Mouse (Mus musculus) spleen, adult 18-20 months (tissue): ENCODE measurements around the gene Grin2a.

Experiments
- DNase-seq, 2 experiments: peaks; one replicate each; pipeline ENCODE4 v3.0.0; 2022; ENCODE audit warnings: mixed read lengths in 2 of 2

The Grin2a gene

DNA sequence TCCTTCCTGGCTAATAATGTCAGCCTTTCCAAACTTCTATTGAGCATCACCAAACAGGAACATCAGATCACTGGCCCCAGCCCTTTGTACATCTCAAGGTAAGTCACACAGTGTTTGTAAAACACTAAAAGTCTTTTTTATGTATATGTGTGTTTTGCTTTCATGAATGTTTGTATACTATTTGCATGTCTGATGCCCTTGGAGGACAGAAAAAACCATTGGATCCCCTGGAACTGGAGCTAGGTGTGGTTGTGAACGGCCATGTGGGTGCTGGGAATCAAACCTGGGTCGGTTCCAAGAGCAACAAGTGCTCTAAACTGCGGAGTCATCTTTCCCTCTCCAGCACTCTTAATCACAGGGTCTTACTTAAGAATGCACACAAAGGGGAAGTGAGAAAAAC lies 245.7 kb downstream of the Grin2a start:
- no peak for DNase-seq

DNA sequence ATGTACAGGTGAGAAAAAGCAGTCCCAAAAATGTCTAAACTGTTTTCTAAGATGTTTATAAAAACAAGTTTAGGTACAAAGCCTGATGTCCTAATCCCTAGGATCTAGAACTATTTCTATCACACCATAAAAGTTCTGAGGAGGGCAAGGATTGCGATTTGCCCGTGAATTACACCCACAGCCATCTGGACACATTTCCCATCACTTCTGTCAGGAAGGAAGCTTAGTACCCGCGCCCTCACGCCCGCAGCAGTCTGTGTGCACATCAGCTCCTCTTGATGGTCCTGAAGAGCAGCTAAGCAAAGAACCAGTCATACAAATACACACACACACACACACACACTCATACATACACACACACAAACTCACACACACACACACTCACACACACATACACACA lies 252.9 kb downstream of the Grin2a start:
- DNase-seq, result no peak

DNA sequence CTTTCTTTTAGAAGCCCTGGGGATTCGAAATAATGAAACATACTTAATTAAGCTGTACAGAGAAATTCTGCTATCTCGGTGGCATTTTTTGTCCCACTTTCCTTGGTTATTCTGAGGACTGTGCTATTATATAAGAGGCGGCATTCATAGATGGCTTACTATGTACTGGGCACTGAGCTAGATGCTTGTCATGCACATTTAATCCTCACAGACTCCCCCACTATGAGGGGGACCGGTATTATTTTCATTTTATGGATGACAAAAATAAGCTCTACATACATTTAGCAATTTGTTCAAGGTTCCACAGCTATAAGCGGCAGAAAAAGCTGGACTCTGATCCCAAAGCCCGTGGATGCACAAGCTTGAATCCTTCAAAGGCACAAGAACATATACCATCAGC lies 256.7 kb downstream of the Grin2a start:
- DNase-seq, result no peak

DNA sequence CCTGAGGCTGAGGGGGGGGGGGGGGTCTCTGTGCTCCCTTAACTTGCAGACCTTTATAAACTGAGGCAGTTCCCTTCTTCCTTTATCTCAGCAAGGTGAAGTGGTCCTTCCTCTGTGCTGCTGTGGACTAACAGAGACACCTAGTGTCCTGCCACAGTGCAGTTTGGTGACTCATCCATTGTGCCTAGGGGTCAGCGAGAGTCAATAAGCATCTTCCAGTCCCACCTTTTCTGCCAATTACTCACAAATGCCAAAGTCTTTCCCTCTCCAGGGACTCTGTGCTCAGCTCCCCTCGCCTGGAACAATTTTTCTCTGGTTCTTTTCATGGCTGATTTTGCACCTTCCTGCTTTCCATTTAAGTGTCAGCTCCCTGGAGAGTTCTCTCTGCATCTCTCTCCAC lies 258.2 kb downstream of the Grin2a start:
- DNase-seq, result no peak

DNA sequence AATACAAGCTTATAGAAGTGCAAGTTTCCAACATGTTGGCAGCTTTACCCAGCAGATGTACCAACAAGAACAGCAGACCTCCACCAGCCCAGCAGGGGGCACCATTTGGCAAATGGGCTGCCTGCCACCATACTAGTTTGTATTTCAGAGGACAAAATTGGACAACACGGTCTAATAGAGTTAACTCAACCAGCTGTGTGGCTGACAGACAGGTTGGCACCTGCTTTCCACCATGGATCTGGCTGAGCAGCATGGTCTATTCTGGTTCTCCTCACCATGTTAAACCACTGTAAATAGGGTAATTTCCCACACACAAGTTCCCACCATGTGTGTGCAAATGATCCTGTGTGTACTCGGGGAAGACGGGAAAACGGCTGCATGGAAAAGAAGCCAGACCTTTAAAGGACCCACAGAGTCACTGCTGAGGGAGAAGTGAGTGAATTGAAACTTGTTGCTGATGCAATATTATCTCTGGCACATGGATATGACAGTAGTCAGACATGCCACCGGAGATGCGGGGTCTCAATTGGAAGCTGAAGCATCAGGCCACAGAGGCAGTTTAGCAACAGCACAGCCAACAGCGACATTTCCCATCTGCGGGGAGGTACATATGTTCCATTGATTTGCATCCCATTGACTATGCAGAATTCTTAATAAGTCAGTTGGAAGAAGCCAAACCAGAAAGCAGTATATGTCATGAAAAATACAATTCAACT lies 259.8 kb downstream of the Grin2a start:
- no peak for DNase-seq

DNA sequence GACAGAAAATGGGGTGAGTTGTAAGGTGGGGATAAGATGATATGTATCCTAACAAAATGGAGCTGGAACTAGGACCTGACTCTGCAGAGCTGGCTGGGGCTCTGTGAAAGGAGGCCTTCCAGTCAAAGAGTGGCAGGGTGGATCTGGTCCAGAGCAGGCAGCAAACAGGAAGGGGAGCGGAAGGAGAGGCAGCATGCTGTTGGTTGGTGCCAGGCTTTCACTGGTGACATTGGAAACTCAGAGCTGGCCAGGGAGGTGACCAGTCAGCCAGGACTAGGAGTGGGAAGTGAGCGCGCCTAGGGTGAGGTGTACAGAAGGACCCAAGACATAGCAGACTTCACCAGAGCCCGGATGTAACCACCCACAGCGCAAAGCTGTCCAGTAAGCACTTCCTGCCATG lies 267.8 kb downstream of the Grin2a start:
- no peak for DNase-seq

DNA sequence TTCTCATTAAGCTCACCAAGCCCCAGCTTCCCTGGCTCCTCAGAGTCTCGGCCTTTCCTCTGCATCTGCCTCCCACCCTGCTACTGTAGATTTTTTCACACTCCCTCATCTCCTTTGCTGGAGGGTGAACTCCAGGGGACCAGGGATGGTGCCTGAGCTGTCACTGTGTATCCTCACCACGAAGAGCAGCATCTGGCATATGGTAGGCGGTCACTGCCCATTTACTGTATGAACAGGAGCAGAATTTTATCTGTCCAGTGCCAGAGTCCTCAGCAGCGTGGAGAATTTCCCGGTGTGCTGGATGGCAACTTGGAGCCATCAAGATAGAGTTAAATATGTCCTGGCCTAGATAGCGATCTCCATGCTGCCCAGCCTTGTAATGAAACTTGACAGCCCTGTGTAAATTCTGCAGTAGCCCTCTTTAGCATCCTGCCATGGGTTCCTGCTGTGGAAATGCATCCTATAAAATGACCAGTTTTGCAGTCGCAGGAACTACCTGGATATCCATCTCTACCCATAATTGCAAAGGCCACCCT lies 269.7 kb downstream of the Grin2a start:
- no peak for DNase-seq

DNA sequence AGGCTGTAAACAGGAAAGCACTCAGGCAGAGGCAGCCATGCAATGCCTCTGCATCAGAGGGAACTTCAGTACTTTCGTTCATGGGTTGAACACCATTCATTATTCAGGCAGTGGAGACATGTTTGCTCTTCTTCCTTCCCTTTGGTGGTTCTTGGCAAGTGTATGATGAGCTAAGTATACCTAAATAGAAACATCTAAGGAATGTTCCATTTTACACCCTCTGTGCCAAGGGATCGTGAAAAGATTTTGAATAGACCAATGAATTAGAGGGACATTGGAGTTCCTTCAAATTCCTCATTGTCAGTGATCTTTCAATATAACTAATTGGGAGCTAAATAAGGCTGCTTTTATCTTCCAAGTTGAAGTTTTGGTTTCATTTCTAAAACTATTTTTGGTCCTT lies 284.0 kb downstream of the Grin2a start:
- DNase-seq, result no peak

DNA sequence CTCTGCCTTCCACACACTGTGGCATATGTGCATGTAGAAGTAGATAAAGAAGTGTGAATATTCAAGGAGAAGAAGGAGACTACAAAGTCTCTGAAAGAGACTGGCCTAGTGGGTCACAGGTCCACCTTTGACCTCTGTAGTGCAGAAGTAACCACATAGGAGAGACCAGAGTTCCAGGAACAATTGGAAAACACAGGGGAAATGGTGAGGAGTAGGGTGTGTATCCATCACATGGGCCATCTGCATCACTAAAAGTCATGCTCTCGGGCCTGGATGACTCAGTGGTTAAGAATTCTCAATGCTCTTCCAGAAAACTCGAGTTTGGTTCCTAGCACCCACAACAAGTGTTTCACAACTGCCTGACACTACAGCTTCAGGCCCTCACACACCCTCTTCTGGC lies 285.4 kb downstream of the Grin2a start:
- DNase-seq, result no peak

DNA sequence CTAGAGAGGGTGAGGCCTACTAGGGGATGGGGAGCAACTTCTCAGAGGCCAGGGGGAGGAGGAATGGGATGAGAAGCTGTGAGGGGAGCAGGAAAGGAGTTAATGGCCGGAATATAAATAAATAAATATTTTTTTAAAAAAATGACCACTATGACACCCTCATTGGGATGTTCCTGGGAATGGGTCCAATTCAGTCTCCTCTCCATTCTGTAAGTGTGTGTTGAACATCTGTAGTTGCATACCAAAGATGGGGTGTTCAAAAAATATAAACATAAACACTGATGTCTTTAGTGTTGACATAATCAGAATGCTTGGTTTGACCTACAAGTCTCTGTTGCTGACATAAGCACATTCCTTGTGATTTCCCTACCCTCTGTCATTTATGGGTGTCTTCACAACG lies 298.2 kb downstream of the Grin2a start:
- DNase-seq, result no peak

DNA sequence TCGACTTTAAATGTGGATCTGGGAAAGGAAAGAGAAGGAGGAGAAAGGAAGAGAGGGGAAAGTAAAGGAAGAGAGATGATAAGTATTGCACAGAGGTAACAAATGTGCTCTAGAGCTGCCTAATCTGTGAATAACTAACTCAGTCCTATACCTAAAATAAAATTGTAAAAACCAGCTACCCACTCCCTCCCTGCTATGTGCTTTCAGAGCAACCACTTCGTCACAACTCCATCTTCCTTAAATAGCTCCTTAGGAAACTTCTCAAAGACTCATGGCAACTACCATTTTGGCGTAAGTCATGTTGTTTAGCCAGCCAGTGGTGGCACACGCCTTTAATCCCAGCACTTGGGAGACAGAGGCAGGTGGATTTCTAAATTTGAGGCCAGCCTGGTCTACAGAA lies 301.3 kb downstream of the Grin2a start:
- no peak for DNase-seq

DNA sequence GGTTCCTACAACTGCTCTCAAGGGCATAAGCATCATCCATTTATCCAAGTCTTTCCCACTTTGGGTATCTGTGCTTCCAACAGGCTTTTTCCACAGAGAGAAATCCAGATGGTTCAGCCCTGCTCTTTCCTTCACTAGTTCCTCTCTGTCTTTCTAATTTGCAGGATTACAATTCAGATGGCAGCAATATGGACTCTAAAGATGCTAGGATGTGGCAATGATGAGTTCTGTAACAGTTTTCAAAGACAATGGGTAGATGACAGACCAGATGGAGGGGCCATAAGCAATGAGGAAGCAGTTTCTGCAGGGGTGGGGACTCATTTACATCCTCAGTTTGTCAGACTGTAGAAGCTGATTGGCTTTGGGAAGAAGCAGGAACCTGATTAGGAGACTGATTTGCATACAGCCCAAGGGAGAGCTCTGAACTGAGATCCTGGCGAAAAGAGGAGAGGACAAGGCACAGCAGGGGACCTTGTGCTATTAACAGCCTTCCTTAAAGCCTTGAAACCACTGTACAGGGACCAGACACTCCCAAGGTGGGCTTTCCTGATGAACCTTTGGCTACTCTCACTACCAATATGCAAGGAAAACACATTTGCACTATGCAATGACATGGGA lies 306.7 kb downstream of the Grin2a start:
- no peak for DNase-seq

DNA sequence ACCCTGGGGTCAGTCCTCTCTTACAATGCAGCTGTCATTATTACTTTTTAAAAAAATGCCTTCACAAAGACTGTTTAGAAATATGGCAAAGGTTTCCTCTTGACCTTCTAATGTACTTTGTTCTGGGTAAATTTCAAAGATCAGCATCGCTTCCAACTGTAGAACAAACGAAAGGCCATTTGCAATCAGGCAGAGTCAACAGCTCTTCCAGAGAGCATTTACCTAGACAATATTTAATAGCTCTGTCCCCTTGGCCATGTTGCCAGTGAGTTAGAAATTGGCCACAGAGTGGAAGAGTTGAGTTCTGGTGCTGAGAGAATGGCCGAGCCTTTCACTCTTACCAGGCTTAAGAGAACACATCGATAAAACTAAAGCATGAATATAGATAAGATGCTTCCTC lies 314.8 kb downstream of the Grin2a start:
- DNase-seq, result no peak

DNA sequence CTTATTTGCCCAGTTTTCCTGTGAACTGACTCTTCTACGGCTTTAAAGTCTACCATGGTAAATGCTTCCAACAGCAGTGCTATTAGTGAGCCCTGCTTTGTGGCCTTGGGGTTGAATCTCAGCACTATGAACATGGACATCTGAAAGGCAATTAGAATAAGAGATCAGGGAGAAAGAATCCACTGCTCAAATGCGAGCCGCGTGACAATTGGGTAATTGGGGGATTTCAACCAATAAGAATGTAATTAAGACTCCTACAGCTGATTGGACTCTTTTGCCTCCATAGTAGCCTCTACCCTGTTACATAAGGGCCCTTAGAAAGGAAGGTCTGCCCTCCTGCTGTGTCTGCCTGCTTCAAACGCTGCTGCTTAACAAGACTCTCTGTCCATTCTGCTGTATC lies 315.4 kb downstream of the Grin2a start:
- no peak for DNase-seq

DNA sequence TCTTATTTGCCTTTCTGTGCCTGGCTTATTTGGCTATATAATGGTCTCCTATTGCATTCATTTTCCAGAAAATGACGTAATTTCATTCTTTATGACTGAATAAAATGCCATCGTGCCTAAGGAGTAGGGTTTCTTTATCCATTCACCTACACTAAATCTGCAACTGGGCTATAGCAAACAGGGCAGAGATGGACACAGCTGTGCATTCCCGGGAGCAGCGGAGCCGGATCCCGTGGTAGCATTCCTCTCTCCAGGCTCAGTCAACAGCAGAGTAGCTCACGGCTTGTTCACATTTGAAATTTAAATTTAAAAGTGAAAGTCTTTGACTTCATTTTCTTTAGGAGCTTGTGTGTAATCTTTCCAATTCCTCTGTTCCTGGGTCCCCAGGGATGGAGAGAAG lies 316.6 kb downstream of the Grin2a start:
- DNase-seq, result no peak

DNA sequence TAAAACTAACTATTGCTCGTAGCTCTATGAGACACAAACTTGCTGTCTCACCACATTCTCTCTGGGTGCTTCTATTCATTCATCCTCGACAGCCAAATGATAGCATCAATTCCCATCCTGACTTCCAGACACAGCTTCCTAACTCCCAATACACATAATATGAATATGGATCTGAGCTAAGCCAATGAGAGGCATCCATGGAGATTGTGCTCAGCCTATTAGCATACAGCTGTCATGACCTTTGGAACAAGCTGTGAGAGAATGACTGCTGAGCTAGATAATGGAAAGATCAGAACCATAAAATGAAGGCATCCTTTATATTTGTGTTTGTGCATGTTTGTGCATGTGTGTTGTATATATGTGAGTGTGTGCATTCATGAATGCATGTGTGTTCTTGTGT lies 323.0 kb downstream of the Grin2a start:
- DNase-seq, result no peak

DNA sequence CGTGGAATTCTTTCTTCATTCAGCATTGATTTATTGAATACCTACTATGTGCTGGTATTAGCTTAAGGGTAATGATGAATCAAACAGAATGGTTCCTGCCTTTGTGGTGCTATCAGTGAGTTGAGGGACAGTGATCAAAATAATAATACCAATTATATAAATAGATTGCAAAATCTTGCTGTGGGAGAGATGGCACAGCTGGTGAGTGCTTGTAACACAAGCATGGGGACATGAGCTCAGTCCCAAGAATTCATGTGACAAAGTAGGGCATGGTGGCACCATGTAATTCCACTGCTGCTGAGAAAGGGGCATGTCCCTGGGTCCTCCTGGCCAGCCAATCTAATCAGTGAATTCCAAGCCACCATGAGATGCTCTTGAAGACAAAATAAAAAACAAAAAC lies 324.1 kb downstream of the Grin2a start:
- DNase-seq, result no peak

DNA sequence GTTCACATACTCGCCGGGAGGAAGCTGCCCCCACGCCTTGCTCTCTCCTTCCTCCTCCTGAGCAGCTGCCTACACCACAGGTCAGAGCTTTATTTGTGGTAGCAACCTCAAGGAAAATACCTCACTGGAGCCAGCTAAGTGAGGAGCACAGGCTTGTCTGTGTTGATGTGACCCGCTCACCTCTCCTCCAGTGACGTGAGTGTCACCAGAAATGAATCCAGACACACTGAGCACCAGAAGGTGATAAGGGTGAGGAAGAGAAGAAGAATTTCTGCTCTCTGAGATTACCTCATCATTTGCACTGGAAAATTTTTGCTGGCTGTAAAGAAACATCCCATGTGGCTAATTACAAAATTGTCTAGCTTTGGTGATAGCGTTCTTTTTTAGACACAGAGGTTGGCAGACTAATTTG lies 324.6 kb downstream of the Grin2a start:
- DNase-seq, result no peak

DNA sequence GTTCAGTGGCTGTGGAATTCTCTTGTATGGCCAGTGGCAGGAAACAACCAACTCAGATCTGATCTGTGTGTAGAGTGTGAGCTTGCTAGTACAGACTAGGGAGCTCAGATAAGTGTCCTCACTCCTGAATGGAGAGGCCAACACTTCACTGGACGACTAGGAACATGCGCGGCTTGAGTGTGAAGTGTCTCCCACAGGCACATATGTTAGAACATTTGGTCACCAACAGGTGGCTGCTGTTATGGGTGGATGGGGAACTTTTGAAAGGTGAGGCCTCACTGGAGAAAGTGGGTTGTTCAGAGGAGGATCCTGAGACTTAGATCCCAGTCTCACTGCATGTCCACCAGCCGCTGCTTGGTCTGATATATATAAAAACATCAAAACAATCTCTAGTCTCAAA lies 329.5 kb downstream of the Grin2a start:
- DNase-seq, result no peak

DNA sequence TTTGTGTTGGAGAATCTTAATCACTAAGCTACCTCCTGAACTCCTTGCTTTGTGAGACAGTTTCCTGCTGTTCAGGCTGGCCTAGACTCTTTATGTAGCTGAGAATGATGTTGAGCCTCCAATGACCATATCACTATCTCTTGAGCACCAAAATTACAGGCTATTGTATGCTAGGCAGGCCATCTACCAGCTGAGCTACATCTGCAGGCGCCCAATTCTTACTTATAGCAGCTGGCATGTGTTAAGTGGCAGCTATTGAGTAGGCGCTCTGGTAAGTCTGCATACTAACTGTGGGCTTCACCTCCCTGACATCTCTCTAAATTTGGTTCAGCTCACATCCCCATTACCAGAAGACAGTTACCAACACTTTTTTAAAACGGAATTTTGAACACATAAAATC lies 331.3 kb downstream of the Grin2a start:
- DNase-seq, result no peak

DNA sequence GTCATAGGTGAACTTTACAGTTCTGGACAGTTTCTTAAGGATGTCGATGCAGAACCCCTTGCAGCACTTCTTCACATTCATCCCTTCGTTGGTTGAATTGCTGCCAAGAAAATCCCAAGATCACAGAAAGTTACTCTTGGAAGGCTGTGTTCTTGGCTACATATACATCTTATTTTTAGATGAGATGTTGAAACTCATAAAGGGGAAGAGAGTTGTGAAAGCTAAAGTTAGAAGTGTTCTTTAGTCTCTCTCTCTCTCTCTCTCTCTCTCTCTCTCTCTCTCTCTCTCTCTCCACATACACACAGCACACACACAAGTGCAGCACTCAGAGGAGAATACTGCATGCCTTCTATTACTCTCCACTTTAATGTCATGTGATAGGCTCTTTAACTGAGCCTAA lies 331.9 kb downstream of the Grin2a start:
- no peak for DNase-seq

DNA sequence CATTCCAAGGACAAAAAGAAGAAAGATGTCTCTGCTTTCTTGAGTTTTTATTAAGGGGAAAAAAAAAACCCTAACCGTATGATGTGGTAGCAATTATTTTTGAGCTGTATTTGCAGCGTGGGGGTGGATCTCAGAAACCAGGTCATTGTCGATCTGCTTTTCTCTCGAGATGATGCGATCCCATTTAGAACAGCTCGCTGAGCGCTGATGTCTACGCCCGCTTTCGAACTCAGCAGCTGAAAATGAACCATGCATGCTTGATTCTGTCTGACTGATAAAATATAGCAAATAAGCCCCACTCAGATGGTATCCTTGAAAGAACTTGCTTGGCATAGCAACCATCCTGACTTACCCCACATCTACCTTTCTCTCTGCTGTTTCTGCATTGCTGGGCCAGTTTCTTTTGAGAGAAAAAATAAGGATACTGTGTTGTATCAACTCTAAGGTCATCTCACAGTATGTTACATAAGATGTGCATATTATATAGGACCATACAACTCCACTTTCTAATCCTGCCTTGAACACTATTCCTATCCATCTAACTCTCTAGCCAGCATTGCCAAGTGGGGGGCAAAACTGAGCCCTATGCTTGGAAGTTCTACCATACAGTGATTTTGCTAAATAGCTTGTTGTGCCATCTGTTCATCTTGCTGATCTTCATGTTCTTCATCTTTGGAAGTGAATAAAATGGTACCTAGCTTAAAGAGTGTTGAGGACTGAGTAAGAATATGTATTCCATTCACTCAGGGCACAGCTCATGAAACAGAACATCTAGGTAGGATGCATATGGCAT lies 369.5 kb downstream of the Grin2a start:
- DNase-seq, result no peak

DNA sequence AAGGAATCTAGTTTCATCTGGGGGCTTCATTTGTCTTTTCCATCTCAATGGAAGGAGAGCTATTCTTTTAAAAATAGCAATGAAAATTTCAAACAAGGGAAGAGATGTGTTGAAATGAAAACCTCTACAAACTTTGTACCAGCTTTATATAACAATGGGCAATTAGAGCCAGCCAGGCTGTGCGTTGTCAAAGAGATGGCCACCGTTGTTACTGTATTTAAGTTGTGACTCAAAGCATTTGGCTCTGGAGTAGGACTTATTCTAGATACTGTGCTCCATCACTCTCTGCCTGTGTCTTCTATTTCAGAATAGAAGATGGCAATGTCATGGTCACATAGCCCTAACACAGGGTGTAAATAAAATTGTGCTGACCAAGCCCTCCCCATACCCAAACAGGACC lies 371.0 kb downstream of the Grin2a start:
- DNase-seq, result no peak

DNA sequence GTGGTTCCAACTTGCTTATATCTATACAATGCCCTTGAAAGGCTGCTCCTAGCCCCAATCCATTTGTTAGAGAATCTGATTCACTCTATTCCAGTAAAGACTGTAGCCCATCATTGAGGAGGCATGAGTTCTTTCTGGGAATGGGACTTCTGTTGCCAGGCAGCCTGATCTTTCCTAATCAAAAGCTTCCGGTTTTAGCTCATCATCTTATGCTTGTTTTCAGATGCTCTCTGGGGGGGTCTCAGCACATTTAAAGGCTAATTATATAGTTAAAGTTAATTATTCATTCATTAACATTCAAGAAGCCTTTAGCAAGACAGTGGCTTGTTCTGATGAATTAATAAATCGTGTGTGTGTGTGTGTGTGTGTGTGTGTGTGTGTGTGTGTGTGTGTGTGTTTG lies 377.2 kb downstream of the Grin2a start:
- no peak for DNase-seq
